Comparison of ENCODE assay signal across 20 mouse cellular contexts in genomic region chr12:83795051-83795450, GRCm38 (mm10). TPM values are rescaled to one million over a fixed set of nuclear protein-coding genes. Genes with fewer than 3 reads are reported as not detected.
DNase-seq lines count a peak whose midpoint lies in the region; ATAC-seq and TF ChIP-seq lines count a peak whose summit lies in the region.
"Had no signal": no experiment of that assay in that cellular context is flagged by ENCODE, and none has a peak within 500 bp of the region (broad histone marks: within the 10 kb centered on the region; RNA-seq: fewer than 3 reads in every experiment).

No protein-coding gene starts in this region.

- no peak for TF ChIP-seq POLR2A in liver, adult 2 months (IDR thresholded peaks at IDR 0.05; ENCODE audit: extremely low read depth, insufficient read depth, low read length)

- H3K9ac ChIP-seq in liver, adult 2 months (ENCODE audit: low read depth, low read length), result no peak overlapping the region
- no peak overlapping the region for H3K9ac ChIP-seq in liver, postnatal 0 days (replicated peaks)
- H3K9ac ChIP-seq: hindbrain, embryonic 12.5 days; limb, embryonic 13.5 days; liver, embryonic 15.5 days; neural tube, embryonic 12.5 days had no signal

- ATAC-seq in liver, postnatal 0 days, result no peak
- ATAC-seq: forebrain, embryonic 16.5 days had no signal

- H3K4me2 ChIP-seq in liver, postnatal 0 days (ENCODE audit: low read depth, low read length), result no peak overlapping the region
- H3K4me2 ChIP-seq: hindbrain, embryonic 12.5 days; limb, embryonic 13.5 days; liver, embryonic 15.5 days; neural tube, embryonic 12.5 days had no signal

- H3K9me3 ChIP-seq in liver, postnatal 0 days (ENCODE audit: low read length), result no peaks in the 10 kb centered on the region
- H3K9me3 ChIP-seq: hindbrain, embryonic 12.5 days; limb, embryonic 13.5 days; liver, embryonic 15.5 days; neural tube, embryonic 12.5 days had no signal

- TF ChIP-seq EP300 in liver, postnatal 0 days (IDR thresholded peaks at IDR 0.05; ENCODE audit: low read depth), result no peak

- TF ChIP-seq CTCF in liver, adult 2 months (IDR thresholded peaks at IDR 0.05; ENCODE audit: low read depth, low read length), result no peak
- TF ChIP-seq CTCF in liver, postnatal 0 days (IDR thresholded peaks at IDR 0.05; ENCODE audit: low read depth), result no peak

- H3K27me3 ChIP-seq in liver, adult 2 months (ENCODE audit: control insufficient read depth, insufficient read depth, low read length), result no peaks in the 10 kb centered on the region
- no peaks in the 10 kb centered on the region for H3K27me3 ChIP-seq in liver, postnatal 0 days (ENCODE audit: insufficient read depth, low read length)
- H3K27me3 ChIP-seq: hindbrain, embryonic 12.5 days; limb, embryonic 13.5 days; liver, embryonic 15.5 days; neural tube, embryonic 12.5 days had no signal

- DNase-seq in heart, adult 11 months, result peak; percentile 92
- DNase-seq in heart, adult 9 months (ENCODE audit: low spot score in 2 of 2), result no peak
- peak; percentile 44 for DNase-seq in liver, adult 2 months (ENCODE audit: extremely low read depth, low read depth, low spot score)
- DNase-seq in liver, postnatal 0 days, result no peak
- peak; percentile 37 to 52 for DNase-seq in kidney, adult 8-10 months
- peak; percentile 79 for DNase-seq in kidney, postnatal 14 days
- no peak for DNase-seq in spleen, adult 12 weeks (ENCODE audit: low spot score)
- no peak for DNase-seq in frontal cortex, postnatal 36 days (ENCODE audit: low spot score in 2 of 2)
- DNase-seq: B cell, adult 2 months; cerebellum, adult 11 months; layer of hippocampus, postnatal 36 days; thymus, postnatal 36 days had no signal

- no peak overlapping the region for H3K27ac ChIP-seq in liver, adult 2 months (replicated peaks; ENCODE audit: insufficient read depth, low read depth, low read length)
- H3K27ac ChIP-seq in liver, postnatal 0 days (ENCODE audit: low read depth), result no peak overlapping the region
- H3K27ac ChIP-seq: hindbrain, embryonic 12.5 days; limb, embryonic 13.5 days; liver, embryonic 15.5 days; neural tube, embryonic 12.5 days had no signal

- WGBS in liver, adult 2 months, result 53% methylated on average over 2 of the region's 2 CpGs
- 51% methylated on average over 2 of the region's 2 CpGs for WGBS in liver, postnatal 0 days (ENCODE audit: insufficient replicate concordance)

- H3K4me1 ChIP-seq in liver, adult 2 months (ENCODE audit: control insufficient read depth, insufficient read depth, low read length), result peaks cover 22% of the 10 kb centered on the region
- no peaks in the 10 kb centered on the region for H3K4me1 ChIP-seq in liver, postnatal 0 days (ENCODE audit: insufficient read depth)
- H3K4me1 ChIP-seq: hindbrain, embryonic 12.5 days; liver, embryonic 15.5 days; neural tube, embryonic 12.5 days had no signal

- H3K79me2 ChIP-seq in liver, adult 2 months (ENCODE audit: control insufficient read depth, insufficient read depth, low read length), result no peaks in the 10 kb centered on the region

- peaks cover 35% of the 10 kb centered on the region for H3K36me3 ChIP-seq in liver, adult 2 months (ENCODE audit: control insufficient read depth, insufficient read depth, low read length)
- H3K36me3 ChIP-seq in liver, postnatal 0 days (replicated peaks; ENCODE audit: insufficient read depth, low read length), result peaks cover 37% of the 10 kb centered on the region

- no peak overlapping the region for H3K4me3 ChIP-seq in liver, adult 2 months (ENCODE audit: insufficient read depth, low read depth, low read length)
- H3K4me3 ChIP-seq in liver, postnatal 0 days (ENCODE audit: low read depth, low read length), result no peak overlapping the region
- H3K4me3 ChIP-seq: hindbrain, embryonic 12.5 days; limb, embryonic 13.5 days; liver, embryonic 15.5 days; neural tube, embryonic 12.5 days had no signal

RNA-seq across cellular contexts. Expression of gene Papln, which starts 31.6 kb away (rescaled TPM):
- 1.3 and 1.9 TPM in 2 replicates for total RNA-seq in liver, adult 2 months (2014; rRNA removed)
- polyA plus RNA-seq in liver, adult 2 months (2012; rRNA removed), result 2.5 and 3.1 TPM in 2 replicates
- polyA plus RNA-seq in liver, postnatal 0 days (2015; fragmentation: Nextera tagmentation; extraction: Ambion mirVana), result 0.15 and 0.28 TPM in 2 replicates
- total RNA-seq: granulocyte monocyte progenitor cell, adult 5-6 weeks; megakaryocyte-erythroid progenitor cell, adult 5-6 weeks; monocyte, adult 5-6 weeks had no signal

Comparison
In these comparisons a context has a peak if more than half of its experiments do, and no peak if none do; other contexts are left out.
1. DNase-seq: peak in heart, adult 11 months (single experiment), liver, adult 2 months (single experiment), kidney, adult 8-10 months (2 of 2) and kidney, postnatal 14 days (single experiment); none in heart, adult 9 months (0 of 2), liver, postnatal 0 days (single experiment), spleen, adult 12 weeks (single experiment) and frontal cortex, postnatal 36 days (0 of 2).